Mouse (Mus musculus) liver, postnatal 0 days (tissue): ENCODE data around the gene Lancl2.

Experiments
- CTCF ChIP-seq: sonication (generic); IDR thresholded peaks from 2 replicates; pipeline ENCODE4 v1.5.1; 2016; ENCODE audit warnings: antibody characterized with exemption, low read depth
- EP300 ChIP-seq: IDR thresholded peaks from 2 replicates; pipeline ENCODE4 v1.6.1; 2016; ENCODE audit warnings: antibody characterized with exemption, low read depth, mild to moderate bottlenecking

GRCm38 (mm10) chr6:57743333-57743732 is 41.0 kb downstream of the Lancl2 start:
- peak; percentile 85 for TF ChIP-seq CTCF
- no peak for TF ChIP-seq EP300
